Mouse (Mus musculus): ENCODE data around the gene Adora3.

Gene Adora3

DNA sequence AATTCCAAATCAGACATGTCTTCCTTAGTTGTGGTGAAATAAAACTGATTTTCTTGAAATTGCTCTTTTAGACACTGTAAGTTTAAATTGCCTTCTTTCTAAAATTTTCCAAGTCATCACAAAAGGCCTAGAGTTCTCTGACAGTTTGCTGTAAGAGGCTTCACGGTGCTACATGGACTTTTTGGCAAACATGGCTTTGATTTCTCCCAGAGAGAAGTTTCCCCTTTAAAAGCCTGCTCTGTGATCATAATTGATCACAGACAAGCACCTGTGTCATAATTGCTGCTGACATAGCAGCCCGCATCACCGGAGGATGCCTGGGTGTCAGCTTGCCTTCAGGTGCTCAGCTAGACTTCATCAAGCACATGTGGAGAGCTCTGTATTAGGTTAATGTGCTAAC, at the start of gene Adora3, which contains the start of gene Tmigd3:
Adora3 (plus strand) TSS at position 301 of the 400 bp plus-strand sequence.
Tmigd3 (plus strand) TSS at position 346 of the 400 bp plus-strand sequence.
- no peak for DNase-seq (ENCODE audit: low read depth, low spot score)

DNA sequence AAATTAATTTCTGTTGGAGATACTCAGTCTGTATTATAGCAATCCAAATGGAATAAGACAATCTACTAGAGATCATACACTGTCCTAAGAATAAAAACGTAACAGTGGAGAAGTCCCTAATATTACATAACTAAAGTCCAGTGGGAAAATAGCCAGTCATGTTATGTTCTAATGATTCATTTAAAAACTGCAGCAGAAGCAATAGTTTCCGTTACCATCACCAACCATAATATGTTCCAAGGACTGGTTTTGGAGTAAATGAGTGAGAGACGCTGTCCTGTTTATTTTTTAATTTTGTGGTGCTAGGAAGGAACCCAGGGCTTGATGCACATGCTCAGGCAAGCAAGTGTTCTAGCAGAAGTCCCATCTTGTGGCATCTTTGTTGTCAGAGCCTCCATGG, 49.2 kb upstream of the Adora3 start:
- no peak for DNase-seq (ENCODE audit: low read depth, low spot score)

GRCm38 (mm10) chr3:105823609-105824008, 47.0 kb upstream of the Adora3 start:
- DNase-seq (ENCODE audit: low read depth, low spot score): no peak

GRCm38 (mm10) chr3:105824103-105824502, 46.6 kb upstream of the Adora3 start:
- no peak for DNase-seq (ENCODE audit: low read depth, low spot score)

- DNase-seq (ENCODE audit: low read depth, low spot score): no peak
Observed at GRCm38 (mm10) chr3:105824704-105825103, 46.0 kb upstream of the Adora3 start.

GRCm38 (mm10) chr3:105825501-105826161, 45.0 kb upstream of the Adora3 start:
- no peak for DNase-seq (ENCODE audit: low read depth, low spot score)

GRCm38 (mm10) chr3:105831584-105831983, 39.1 kb upstream of the Adora3 start:
- DNase-seq (ENCODE audit: low read depth, low spot score): no peak

GRCm38 (mm10) chr3:105835875-105836274, 34.8 kb upstream of the Adora3 start:
- DNase-seq (ENCODE audit: low read depth, low spot score): no peak

DNA sequence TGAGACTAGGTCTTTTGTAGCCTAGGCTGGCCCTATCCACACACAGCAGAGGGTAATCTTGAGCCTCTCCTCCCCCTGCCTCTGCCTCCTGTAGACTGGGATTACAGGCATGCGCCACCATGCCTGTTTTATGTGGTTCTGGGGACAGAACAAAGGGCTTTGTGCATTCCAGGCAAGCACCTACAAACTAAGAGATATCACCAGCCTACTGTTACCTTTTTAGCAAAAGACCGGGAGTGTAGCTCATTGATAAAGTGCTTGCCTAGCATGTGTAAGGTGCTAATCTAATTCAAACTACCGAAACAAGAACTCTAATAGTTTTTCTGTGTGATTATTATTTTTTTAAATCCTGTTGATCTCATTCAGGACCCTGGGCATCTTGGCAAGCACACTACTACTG, 33.8 kb upstream of the Adora3 start:
- no peak for DNase-seq (ENCODE audit: low read depth, low spot score)

DNA sequence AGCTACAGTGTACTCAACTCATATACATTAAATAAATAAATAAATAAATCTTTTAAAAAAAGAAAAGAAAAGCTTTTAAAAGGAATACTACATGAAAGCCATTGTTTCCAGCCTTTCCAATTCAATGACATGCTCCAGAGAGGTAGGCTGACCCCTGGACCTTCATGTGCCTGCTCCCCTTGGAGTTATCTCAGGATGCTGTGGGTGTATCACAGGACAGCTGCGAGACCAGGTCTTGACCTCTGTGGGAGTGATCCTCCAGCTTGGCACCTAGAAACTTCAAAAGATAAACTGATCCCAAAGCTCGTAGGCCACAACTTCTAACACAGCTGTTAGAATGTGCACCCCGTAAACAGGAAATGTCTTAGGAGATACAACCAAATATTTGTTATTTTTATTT, 32.0 kb upstream of the Adora3 start:
- no peak for DNase-seq (ENCODE audit: low read depth, low spot score)

- DNase-seq (ENCODE audit: low read depth, low spot score): no peak
Observed at GRCm38 (mm10) chr3:105839836-105840235, 30.8 kb upstream of the Adora3 start.

- DNase-seq (ENCODE audit: low read depth, low spot score): no peak
Observed at GRCm38 (mm10) chr3:105846294-105847069, 24.2 kb upstream of the Adora3 start.

GRCm38 (mm10) chr3:105853781-105854180, 16.9 kb upstream of the Adora3 start:
- no peak for DNase-seq (ENCODE audit: low read depth, low spot score)

GRCm38 (mm10) chr3:105854786-105855185, 15.9 kb upstream of the Adora3 start:
- DNase-seq (ENCODE audit: low read depth, low spot score): no peak

DNA sequence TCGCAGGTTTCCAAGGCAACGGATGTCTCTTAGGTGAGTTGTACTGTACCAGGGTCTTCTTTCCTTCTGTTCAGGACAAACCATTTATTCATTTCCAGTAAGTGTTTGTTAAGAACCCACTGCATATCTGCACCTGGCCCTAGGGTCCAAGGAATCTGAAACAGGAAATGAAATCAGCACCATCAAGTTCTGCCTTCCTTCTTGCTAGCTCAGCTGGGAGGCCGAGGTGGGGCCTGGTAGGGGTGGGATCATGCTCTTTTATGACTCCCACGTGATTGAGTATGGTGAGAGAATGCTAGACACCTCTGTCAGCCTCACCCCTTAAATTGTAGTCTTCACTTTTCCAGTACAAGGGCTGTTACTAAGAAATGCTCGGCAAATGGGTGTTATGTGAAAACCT, 13.1 kb upstream of the Adora3 start:
- DNase-seq (ENCODE audit: low read depth, low spot score): no peak

- no peak for DNase-seq (ENCODE audit: low read depth, low spot score)
Observed at GRCm38 (mm10) chr3:105861747-105862366, 8.8 kb upstream of the Adora3 start.

GRCm38 (mm10) chr3:105864123-105864522, 6.5 kb upstream of the Adora3 start:
- DNase-seq (ENCODE audit: low read depth, low spot score): no peak

- DNase-seq (ENCODE audit: low read depth, low spot score): no peak
Observed at GRCm38 (mm10) chr3:105865122-105865521, 5.5 kb upstream of the Adora3 start.

DNA sequence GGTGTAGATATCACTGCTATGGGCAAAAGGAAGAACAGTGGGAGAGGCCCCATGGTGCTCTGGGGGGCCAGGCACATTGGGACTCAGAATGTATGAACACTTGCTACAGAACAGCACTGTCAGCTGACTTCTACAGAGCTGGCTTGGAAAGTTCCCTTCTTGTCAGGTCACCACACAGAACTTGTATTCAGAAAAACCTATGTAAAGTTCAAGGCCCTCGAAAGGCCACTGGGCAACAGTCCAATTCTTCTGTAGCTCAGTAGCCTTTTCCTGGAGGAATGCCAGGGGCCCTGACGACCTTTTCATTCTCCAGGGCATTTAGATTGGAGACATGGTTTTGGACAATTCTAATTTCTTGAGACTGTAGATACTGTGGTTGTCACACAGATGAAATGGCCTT, 2.5 kb upstream of the Adora3 start:
- DNase-seq (ENCODE audit: low read depth, low spot score): no peak

DNA sequence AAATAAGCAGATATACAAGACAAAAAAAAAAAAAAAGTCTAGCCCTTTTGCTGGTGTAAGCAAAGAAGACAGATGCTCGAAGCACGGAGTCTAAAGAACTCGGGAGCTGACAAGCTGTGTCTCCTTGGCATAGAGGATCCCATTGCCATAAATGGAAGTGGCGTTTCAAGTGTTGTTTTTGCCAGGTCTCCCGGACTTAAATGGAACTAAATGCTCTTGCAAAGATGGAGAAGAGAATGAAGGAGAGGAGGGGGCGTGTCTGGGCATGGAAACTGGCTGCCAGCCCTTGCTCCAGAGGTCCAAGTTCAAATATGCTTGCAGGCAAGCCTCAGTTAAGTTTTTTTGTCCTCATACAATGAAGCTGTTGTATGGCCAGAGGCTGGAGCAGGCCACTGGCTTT, 1.4 kb downstream of the Adora3 start:
- DNase-seq (ENCODE audit: low read depth, low spot score): peak; percentile 22

DNA sequence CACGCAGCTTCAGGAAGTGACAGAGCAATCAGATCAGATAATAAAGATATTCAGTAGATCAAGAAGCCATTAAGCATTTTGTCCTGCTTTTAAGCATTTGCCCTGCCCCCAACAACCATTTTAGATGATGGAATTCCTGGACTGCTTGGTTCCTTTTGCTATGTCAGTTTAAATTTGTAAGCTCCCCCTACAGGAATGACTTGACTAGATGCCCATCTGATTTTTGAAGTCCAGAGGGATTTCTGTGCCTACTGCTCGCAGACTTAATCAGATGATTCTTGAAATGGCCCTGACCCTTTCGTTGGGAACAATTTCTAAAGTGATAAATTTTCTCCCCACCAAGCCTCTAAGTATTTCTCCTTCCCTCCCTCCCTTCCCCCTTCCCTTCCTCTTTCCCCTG, 1.9 kb downstream of the Adora3 start:
- DNase-seq (ENCODE audit: low read depth, low spot score): no peak

Data from brain, embryonic 18.5 days (tissue).